Mouse (Mus musculus) C2C12 (cell line): ENCODE results near the gene Naaladl2.

ENCODE experiments used
- CEBPB ChIP-seq: IDR thresholded peaks from one replicate; pipeline ENCODE4 v1.6.1; 2011; ENCODE audit warnings: low read depth, mild to moderate bottlenecking, control low read depth, moderate library complexity
- CTCF ChIP-seq: IDR thresholded peaks from one replicate; pipeline ENCODE4 v1.5.1; 2011; ENCODE audit not compliant: control insufficient read depth, insufficient read depth, insufficient read length
- FOSL1 ChIP-seq: IDR thresholded peaks from one replicate; pipeline ENCODE4 v1.8.0; 2011; ENCODE audit warnings: mild to moderate bottlenecking, low read length; ENCODE audit not compliant: poor library complexity, insufficient read depth, severe bottlenecking
- MAX ChIP-seq: IDR thresholded peaks from one replicate; pipeline ENCODE4 v1.6.1; 2011; ENCODE audit warnings: mild to moderate bottlenecking, control low read depth

- TF ChIP-seq CTCF (no peak), MAX (no peak), CEBPB (no peak), FOSL1 (no peak)
Observed at GRCm38 (mm10) chr3:25019972-25020371, 124.1 kb downstream of the Naaladl2 start.
